Mouse (Mus musculus) heart, adult 2 months (tissue): Measurements from ENCODE around the gene Slc48a1.

Source experiments
- CTCF ChIP-seq: fragments of 200-600 bp; IDR thresholded peaks from 2 replicates; pipeline ENCODE4 v1.8.1; 2022; ENCODE audit warnings: antibody characterized with exemption, mild to moderate bottlenecking, moderate library complexity
- EP300 ChIP-seq: fragments of 200-500 bp; IDR thresholded peaks from 2 replicates; pipeline ENCODE4 v1.6.1; 2011; ENCODE audit warnings: low read depth, low read length, control low read depth; ENCODE audit not compliant: insufficient read depth
- POLR2A ChIP-seq: fragments of 200-500 bp; IDR thresholded peaks from 2 replicates; pipeline ENCODE4 v1.6.1; 2011; ENCODE audit warnings: mild to moderate bottlenecking, low read depth, low read length, control low read depth; ENCODE audit not compliant: insufficient read depth

GRCm38 (mm10) chr15:97748964-97749363, 29.4 kb upstream of the Slc48a1 start:
- TF ChIP-seq CTCF (no peak), EP300 (no peak), POLR2A (no peak)
